Mouse (Mus musculus) testis, adult 2 months (tissue): ENCODE measurements around the gene Jazf1.

Experiments
- CTCF ChIP-seq: fragments of 200-500 bp; IDR thresholded peaks from 2 replicates; pipeline ENCODE4 v1.5.1; 2012; ENCODE audit warnings: low read depth, mild to moderate bottlenecking, inconsistent platforms, low read length, moderate library complexity; ENCODE audit not compliant: control insufficient read depth, insufficient read depth, insufficient replicate concordance
- POLR2A ChIP-seq: fragments of 200-500 bp; IDR thresholded peaks from 2 replicates; pipeline ENCODE4 v1.6.1; 2012; ENCODE audit warnings: low read depth, mild to moderate bottlenecking, inconsistent platforms, low read length, moderate library complexity; ENCODE audit not compliant: control insufficient read depth

DNA sequence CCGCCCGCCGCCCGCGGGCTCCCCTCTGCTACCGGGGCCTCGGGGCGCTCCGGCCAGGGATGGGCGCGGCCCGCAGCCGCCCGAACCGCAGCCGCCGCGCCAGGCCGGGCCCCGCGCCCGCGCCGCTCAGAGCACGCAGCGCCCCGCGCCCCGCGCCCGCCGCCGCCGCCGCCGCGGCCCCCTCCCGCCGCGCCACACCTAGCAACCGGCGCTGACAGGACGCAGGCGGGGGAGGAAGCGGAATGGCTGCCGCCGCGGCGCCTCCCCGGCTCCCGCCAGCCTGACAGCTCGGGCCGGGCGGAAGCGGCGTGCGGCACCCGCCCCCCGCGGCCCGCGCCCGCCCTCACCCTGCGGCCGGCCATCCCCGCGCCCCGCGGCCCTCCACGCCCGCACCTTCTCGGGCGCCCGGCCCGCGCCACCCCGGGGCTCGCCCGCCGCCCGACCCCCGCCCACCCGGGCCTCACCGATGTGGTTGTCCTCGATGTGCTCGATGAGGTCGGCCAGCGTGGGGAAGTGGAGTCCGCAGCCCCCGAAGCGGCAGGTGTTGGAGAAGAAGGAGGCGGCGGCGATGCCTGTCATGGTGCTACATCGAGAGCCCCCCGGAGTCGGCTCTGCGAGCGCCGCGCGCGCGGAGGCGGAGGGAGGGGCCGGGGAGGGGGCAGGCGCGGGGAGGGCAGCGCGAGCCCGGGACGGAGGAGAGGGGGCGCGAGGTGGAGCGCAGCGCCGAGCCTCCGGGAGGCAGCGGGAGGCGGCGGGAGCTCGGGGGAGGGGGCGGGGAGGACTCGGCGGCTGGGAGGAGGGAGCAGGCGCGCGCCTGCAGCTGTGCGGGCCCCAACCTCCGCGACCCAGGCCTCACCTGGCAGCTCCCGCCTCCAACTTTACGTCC lies at the start of gene Jazf1:
- no peak for TF ChIP-seq CTCF
- no peak; the same call in 1 of the 2 replicates for TF ChIP-seq POLR2A
